Mouse (Mus musculus) neural tube, embryonic 12.5 days (tissue): Measurements from ENCODE around the gene Epsti1. TPM values are rescaled to one million over a fixed set of nuclear protein-coding genes. Genes with fewer than 3 reads are reported as not detected.

Experiments
- ATAC-seq: fragments of 200-750 bp; cut with Nextera tagmentation; 2 replicates; pipeline ENCODE4 v1.8.0; 2017; ENCODE audit warnings: low read depth, mild to moderate bottlenecking, moderate TSS enrichment, moderate library complexity; ENCODE audit not compliant: low FRiP score
- H3K27ac ChIP-seq: fragments of 300-500 bp; sonication (generic); 2 replicates; pipeline ENCODE4 v1.5.1; 2016
- H3K27me3 ChIP-seq: fragments of 300-500 bp; sonication (generic); replicated peaks from 2 replicates; pipeline ENCODE4 v1.6.1; 2016; ENCODE audit warnings: mild to moderate bottlenecking
- H3K36me3 ChIP-seq: fragments of 300-500 bp; sonication (generic); 2 replicates; pipeline ENCODE4 v1.6.1; 2016; ENCODE audit warnings: mild to moderate bottlenecking
- H3K4me1 ChIP-seq: fragments of 300-500 bp; sonication (generic); 2 replicates; pipeline ENCODE4 v1.6.1; 2016
- H3K4me2 ChIP-seq: fragments of 300-500 bp; sonication (generic); replicated peaks from 2 replicates; pipeline ENCODE4 v1.6.1; 2016; ENCODE audit warnings: mild to moderate bottlenecking
- H3K4me3 ChIP-seq: fragments of 300-500 bp; sonication (generic); 2 replicates; pipeline ENCODE4 v1.5.1; 2016
- H3K9ac ChIP-seq: fragments of 300-500 bp; sonication (generic); 2 replicates; pipeline ENCODE4 v1.6.1; 2016; ENCODE audit warnings: mild to moderate bottlenecking
- H3K9me3 ChIP-seq: fragments of 300-500 bp; sonication (generic); 2 replicates; pipeline ENCODE4 v1.6.1; 2016; ENCODE audit warnings: mild to moderate bottlenecking
- WGBS: fragments of 180-500 bp; shearing (Covaris S2); methylation state at CpG from one replicate; pipeline ENCODE4 v1.1.7; 2016; 5-methylcytosine and 5-hydroxymethylcytosine counted together
- polyA plus RNA-seq: library from polyadenylated mRNA; unstranded; fragments of >200 nt; fragmentation: Nextera tagmentation; extraction: Ambion mirVana; gene quantifications from 2 replicates; pipeline ENCODE4 v1.2.1, GENCODE M21; 2016

The Epsti1 gene
- polyA plus RNA-seq, 1 experiment from 2014 or later = 0.22 TPM

DNA sequence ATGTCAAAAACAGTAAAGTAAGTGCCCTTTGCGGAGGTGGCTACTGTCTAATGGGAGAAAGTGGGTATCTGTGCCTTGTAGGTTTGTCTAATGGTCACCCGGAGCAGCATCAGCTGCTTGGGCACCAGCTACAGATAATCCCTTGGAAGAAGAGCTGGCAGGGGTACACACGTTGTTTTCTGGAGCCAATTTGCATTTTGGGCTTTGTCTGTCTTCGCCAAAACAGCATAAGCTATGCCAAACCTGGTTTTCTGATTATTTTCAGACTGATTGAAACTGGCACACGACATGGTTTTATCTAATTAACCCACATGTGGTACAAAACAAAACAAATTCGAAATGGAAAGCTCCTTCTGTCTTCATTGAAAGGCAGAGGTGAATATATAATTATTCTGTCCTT lies 21.4 kb upstream of the Epsti1 start:
- Histone ChIP-seq H3K36me3 (no peaks in the 10 kb centered on the region), H3K4me2 (no peak overlapping the region), H3K27ac (no peak overlapping the region), H3K27me3 (no peaks in the 10 kb centered on the region), H3K9me3 (no peaks in the 10 kb centered on the region), H3K4me3 (no peak overlapping the region), H3K4me1 (no peaks in the 10 kb centered on the region), H3K9ac (no peak overlapping the region)
- WGBS = 78% methylated on average over 6 of the region's 6 CpGs
- no peak for ATAC-seq

GRCm38 (mm10) chr14:77886376-77886775 lies 17.7 kb upstream of the Epsti1 start:
- no peak for ATAC-seq
- 81% methylated on average over 3 of the region's 3 CpGs for WGBS
- Histone ChIP-seq H3K9ac (no peak overlapping the region), H3K9me3 (no peaks in the 10 kb centered on the region), H3K27ac (no peak overlapping the region), H3K4me2 (no peak overlapping the region), H3K4me1 (no peaks in the 10 kb centered on the region), H3K4me3 (no peak overlapping the region), H3K27me3 (no peaks in the 10 kb centered on the region), H3K36me3 (no peaks in the 10 kb centered on the region)

GRCm38 (mm10) chr14:77886941-77887340 lies 17.1 kb upstream of the Epsti1 start:
- 90% methylated on average over 4 of the region's 4 CpGs for WGBS

GRCm38 (mm10) chr14:77889911-77890310 lies 14.1 kb upstream of the Epsti1 start:
- H3K36me3 ChIP-seq = no peaks in the 10 kb centered on the region
- ATAC-seq = no peak
- no peak overlapping the region for H3K9ac ChIP-seq
- 86% methylated on average over 7 of the region's 7 CpGs for WGBS
- H3K4me1 ChIP-seq = no peaks in the 10 kb centered on the region
- H3K4me2 ChIP-seq = no peak overlapping the region
- no peak overlapping the region for H3K4me3 ChIP-seq
- H3K27me3 ChIP-seq = no peaks in the 10 kb centered on the region
- H3K9me3 ChIP-seq = no peaks in the 10 kb centered on the region
- H3K27ac ChIP-seq = no peak overlapping the region

More at GRCm38 (mm10) chr14:77886941-77887340, 17.1 kb upstream of the Epsti1 start:
- Histone ChIP-seq H3K9ac (no peak overlapping the region), H3K4me1 (no peaks in the 10 kb centered on the region), H3K36me3 (no peaks in the 10 kb centered on the region), H3K4me2 (no peak overlapping the region), H3K27ac (no peak overlapping the region), H3K9me3 (no peaks in the 10 kb centered on the region), H3K27me3 (no peaks in the 10 kb centered on the region), H3K4me3 (no peak overlapping the region)
- no peak for ATAC-seq

DNA sequence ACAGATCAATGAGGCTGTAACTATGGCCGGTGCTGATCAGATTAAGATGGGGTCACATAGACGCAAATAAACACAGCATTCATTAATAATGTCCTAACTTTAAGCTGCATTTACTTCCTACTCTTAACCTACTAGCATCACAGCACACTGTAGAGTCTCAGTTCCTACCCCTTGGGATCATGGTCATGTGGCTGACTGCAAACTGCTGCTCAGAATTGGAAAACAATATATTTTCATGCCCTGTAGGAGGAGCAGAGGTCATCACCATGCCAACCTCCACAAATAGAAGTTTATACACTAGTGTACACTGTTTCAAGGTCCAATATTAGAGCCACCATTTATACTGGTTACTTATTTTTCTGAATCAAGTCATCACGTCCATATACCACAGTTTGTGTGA lies 8.1 kb upstream of the Epsti1 start:
- WGBS = 87% methylated on average over 3 of the region's 3 CpGs

DNA sequence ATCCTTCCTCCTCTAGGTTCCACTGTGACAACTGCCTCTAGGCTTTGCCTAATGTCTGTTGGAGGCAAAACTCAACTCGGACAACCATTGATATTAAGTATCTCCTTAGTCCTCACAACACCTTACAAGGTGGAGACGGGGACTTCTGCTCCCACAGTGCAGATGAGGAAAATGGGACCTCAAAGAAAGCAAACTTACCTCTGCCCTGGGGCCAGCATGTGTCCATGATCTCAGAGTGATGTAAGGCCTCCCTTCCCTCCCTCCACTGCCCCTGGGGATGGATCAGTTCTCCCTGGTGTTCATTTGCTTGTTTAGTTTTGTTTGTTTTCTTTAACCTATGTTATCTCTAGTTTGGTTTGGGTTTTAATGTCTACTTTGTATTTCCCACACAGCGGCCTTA lies 1.5 kb upstream of the Epsti1 start:
- Histone ChIP-seq H3K27ac (no peak overlapping the region), H3K9ac (no peak overlapping the region), H3K36me3 (no peaks in the 10 kb centered on the region), H3K4me1 (no peaks in the 10 kb centered on the region), H3K9me3 (no peaks in the 10 kb centered on the region), H3K4me3 (no peak overlapping the region), H3K4me2 (no peak overlapping the region), H3K27me3 (no peaks in the 10 kb centered on the region)
- ATAC-seq = no peak
- 93% methylated on average over 3 of the region's 3 CpGs for WGBS

More for the DNA sequence above, 8.1 kb upstream of the Epsti1 start:
- ATAC-seq = no peak
- Histone ChIP-seq H3K36me3 (no peaks in the 10 kb centered on the region), H3K4me2 (no peak overlapping the region), H3K27ac (no peak overlapping the region), H3K4me1 (no peaks in the 10 kb centered on the region), H3K9me3 (no peaks in the 10 kb centered on the region), H3K27me3 (no peaks in the 10 kb centered on the region), H3K4me3 (no peak overlapping the region), H3K9ac (no peak overlapping the region)

DNA sequence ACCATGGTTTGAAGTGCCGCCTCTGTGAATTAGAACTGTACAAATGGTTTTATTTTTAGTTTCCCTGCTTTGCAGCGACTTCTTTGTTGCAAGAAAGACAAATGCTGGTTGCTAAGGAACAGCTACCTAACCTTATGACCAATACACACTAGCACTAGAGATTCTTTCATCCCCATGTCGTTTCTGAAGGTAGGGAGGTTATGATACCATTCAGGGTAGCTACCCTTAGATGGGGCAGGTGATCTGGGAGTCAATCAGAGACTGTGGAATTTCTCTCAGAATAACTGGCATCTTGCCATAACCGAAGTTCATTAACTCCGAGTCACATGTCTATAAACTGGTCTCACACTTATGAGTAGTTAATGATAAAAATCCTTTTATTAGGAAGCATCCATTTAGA lies 1.4 kb downstream of the Epsti1 start:
- WGBS = 71% methylated on average over 5 of the region's 5 CpGs
- Histone ChIP-seq H3K9ac (no peak overlapping the region), H3K4me3 (no peak overlapping the region), H3K36me3 (no peaks in the 10 kb centered on the region), H3K27me3 (no peaks in the 10 kb centered on the region), H3K27ac (no peak overlapping the region), H3K4me2 (no peak overlapping the region), H3K4me1 (no peaks in the 10 kb centered on the region), H3K9me3 (no peaks in the 10 kb centered on the region)
- no peak for ATAC-seq

DNA sequence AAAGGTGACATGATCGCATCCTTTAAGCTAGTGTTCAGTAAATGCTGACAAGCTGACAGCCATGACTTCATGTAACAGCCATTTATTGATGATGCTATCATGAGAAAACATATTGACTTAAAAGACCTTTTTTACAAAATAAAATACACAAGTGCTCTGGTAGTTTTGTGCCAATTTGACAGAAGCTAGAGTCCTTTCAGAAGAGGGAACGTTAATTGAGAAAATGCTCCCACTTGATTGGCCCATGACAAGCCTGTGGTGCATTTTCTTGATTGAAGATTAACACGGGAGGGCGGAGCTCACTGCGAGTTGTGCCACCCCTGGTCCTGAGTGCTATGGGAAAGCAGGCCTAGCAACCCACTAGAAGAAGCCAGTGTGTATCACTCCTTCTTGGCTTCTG lies 2.5 kb downstream of the Epsti1 start:
- Histone ChIP-seq H3K9me3 (no peaks in the 10 kb centered on the region), H3K4me2 (no peak overlapping the region), H3K9ac (no peak overlapping the region), H3K27me3 (no peaks in the 10 kb centered on the region), H3K4me1 (no peaks in the 10 kb centered on the region), H3K36me3 (no peaks in the 10 kb centered on the region), H3K4me3 (no peak overlapping the region), H3K27ac (no peak overlapping the region)
- ATAC-seq = no peak
- WGBS = 92% methylated on average over 5 of the region's 5 CpGs

DNA sequence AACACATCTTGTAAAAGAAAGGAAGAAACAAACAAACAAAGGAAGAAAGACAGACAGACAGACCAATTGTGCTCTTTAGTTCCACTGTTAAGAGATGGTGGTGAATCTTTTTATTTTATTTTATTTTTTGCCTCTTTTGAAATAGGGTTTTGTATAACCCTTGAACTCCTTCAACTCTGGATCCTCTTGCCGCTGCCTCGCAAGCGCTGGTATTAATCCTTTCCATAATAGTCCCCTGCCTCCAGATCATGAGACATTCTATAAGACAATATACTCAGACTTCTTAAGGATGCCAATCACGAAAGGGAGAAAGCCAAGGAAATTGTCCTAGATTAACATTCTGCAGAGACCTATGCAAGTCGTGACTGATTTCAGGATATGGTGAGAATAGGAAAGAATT lies 11.7 kb downstream of the Epsti1 start:
- H3K36me3 ChIP-seq = no peaks in the 10 kb centered on the region
- H3K4me2 ChIP-seq = no peak overlapping the region
- H3K4me3 ChIP-seq = no peak overlapping the region
- no peaks in the 10 kb centered on the region for H3K9me3 ChIP-seq
- no peak for ATAC-seq
- H3K27me3 ChIP-seq = no peaks in the 10 kb centered on the region
- WGBS = 87% methylated on average over 5 of the region's 5 CpGs
- no peak overlapping the region for H3K27ac ChIP-seq
- H3K9ac ChIP-seq = no peak overlapping the region
- H3K4me1 ChIP-seq = no peaks in the 10 kb centered on the region

DNA sequence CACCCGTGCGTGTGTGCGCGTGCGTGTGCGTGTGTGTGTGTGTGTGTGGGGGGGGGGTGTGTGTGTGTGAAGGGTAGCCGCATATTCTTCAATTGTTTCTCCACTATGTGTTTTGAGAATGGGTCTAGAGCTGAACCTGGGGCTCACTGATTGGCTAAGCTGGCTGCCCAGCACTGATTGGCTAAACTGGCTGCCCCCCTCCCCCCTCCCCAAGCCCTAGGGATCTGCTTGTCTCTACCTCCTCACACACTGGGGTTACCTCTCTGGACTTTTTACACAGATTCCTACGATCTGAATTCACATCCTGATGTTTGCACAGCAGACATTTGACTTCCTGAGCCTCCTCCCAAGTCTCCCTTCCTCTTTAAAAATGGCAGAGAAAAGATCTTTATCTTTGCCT lies 17.6 kb downstream of the Epsti1 start:
- ATAC-seq = no peak
- Histone ChIP-seq H3K9ac (no peak overlapping the region), H3K4me1 (no peaks in the 10 kb centered on the region), H3K27ac (no peak overlapping the region), H3K36me3 (no peaks in the 10 kb centered on the region), H3K9me3 (no peaks in the 10 kb centered on the region), H3K4me3 (no peak overlapping the region), H3K27me3 (no peaks in the 10 kb centered on the region), H3K4me2 (no peak overlapping the region)
- 88% methylated on average over 8 of the region's 8 CpGs for WGBS

- Histone ChIP-seq H3K4me3 (no peak overlapping the region), H3K9ac (no peak overlapping the region), H3K27ac (no peak overlapping the region), H3K27me3 (no peaks in the 10 kb centered on the region), H3K4me1 (no peaks in the 10 kb centered on the region), H3K4me2 (no peak overlapping the region), H3K36me3 (no peaks in the 10 kb centered on the region), H3K9me3 (no peaks in the 10 kb centered on the region)
- 91% methylated on average over 6 of the region's 6 CpGs for WGBS
- ATAC-seq = no peak
These were observed 19.2 kb downstream of the Epsti1 start for GRCm38 (mm10) chr14:77923076-77923865.

DNA sequence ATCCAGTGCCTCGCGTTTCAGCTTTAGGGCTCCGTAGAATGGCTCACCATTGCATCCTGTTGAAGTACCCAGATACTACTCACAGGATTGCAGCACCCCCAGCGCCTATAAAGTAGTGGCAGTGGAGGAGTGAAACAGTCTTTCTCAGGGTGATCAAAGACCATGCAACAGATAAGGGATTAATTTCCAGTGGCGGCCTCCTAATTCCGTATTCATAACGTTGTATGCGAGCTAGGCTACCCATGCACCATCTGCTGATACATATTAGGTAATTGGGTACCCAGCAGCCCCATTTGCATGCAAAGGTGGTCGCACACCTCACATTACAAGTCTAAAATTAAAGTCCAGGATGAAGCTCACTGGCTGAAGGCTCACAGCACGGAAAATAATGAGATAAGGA lies 21.4 kb downstream of the Epsti1 start:
- 80% methylated on average over 10 of the region's 10 CpGs for WGBS

DNA sequence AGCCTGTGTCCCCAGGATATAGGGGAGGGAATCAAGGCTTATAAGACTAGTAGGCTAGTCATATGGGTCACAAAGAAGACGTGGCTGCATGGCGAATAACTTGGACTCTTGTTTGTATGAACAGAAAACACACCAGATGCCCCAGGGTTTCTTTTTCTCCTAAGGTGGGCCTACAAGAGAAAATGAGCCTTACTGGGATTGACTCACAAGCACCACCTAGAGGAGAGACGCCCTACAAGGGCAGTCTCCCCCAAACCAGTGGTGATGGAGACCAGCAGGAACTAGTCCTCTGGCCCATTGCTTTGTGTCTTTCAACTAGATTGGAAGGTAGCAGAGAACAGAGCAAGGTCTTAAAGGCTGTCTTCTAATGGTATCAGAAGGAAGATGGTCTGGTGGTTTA lies 22.7 kb downstream of the Epsti1 start:
- no peak overlapping the region for H3K4me3 ChIP-seq
- no peak overlapping the region for H3K27ac ChIP-seq

More for the DNA sequence above, 21.4 kb downstream of the Epsti1 start:
- no peak for ATAC-seq
- H3K36me3 ChIP-seq = no peaks in the 10 kb centered on the region
- no peak overlapping the region for H3K4me2 ChIP-seq
- H3K9me3 ChIP-seq = no peaks in the 10 kb centered on the region
- no peak overlapping the region for H3K27ac ChIP-seq
- H3K4me3 ChIP-seq = no peak overlapping the region
- H3K27me3 ChIP-seq = no peaks in the 10 kb centered on the region
- no peak overlapping the region for H3K9ac ChIP-seq
- H3K4me1 ChIP-seq = no peaks in the 10 kb centered on the region

More for the DNA sequence above, 22.7 kb downstream of the Epsti1 start:
- Histone ChIP-seq H3K36me3 (no peaks in the 10 kb centered on the region), H3K9ac (no peak overlapping the region), H3K27me3 (no peaks in the 10 kb centered on the region), H3K9me3 (no peaks in the 10 kb centered on the region), H3K4me2 (no peak overlapping the region), H3K4me1 (no peaks in the 10 kb centered on the region)
- WGBS = 49% methylated on average over 3 of the region's 3 CpGs
- ATAC-seq = no peak
